Mouse (Mus musculus): Measurements from ENCODE around the gene Me3.

The Me3 gene

DNA sequence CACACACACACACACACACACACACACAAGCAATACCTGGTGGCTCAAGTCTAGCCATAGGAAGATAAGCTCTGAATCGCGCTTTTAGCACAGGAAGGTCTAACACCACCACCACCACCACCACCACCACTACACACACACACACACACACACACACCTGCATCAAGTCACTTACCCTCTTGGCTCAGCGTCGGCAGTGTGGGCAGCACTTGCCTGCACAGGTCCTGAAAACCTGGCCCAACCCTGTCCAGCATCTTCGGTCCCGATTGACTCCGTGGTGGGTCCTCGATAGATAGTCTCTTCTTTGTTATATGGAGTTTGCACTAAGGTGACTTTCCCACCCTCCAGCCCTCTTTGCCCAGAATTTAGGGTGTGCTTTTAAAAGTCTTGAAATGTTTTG is 270.8 kb downstream of the Me3 start:
- DNase-seq (ENCODE audit: low spot score in 2 of 2) = no peak

GRCm38 (mm10) chr7:89903442-89904343 is 271.5 kb downstream of the Me3 start, which contains the start of gene Ccdc81:
TSS of gene Ccdc81 (minus strand) at chr7:89903629.
- no peak for DNase-seq (ENCODE audit: low spot score in 2 of 2)
